Mouse (Mus musculus): Measurements from ENCODE around the gene Iqcf3. TPM values are rescaled to one million over a fixed set of nuclear protein-coding genes. Genes with fewer than 3 reads are reported as not detected.

The Iqcf3 gene
- polyA plus RNA-seq, 1 experiment from 2014 or later = not detected

- Histone ChIP-seq H3K9me3 (ENCODE audit: control insufficient read depth, low read length) (no peaks in the 10 kb centered on the region), H3K9ac (replicated peaks; ENCODE audit: low read depth, low read length) (no peak overlapping the region), H3K4me3 (replicated peaks; ENCODE audit: low read length) (no peak overlapping the region), H3K4me2 (ENCODE audit: low read length) (no peak overlapping the region), H3K27me3 (replicated peaks; ENCODE audit: control insufficient read depth, insufficient read depth, low read length) (no peaks in the 10 kb centered on the region), H3K27ac (ENCODE audit: low read length) (no peak overlapping the region), H3K36me3 (ENCODE audit: control insufficient read depth, insufficient read depth) (peaks cover 16% of the 10 kb centered on the region; the same call in 1 of the 2 replicates), H3K4me1 (replicated peaks; ENCODE audit: control insufficient read depth, insufficient read depth, low read length) (peaks cover 36% of the 10 kb centered on the region)
- ATAC-seq = no peak
- 91% methylated on average over 12 of the region's 12 CpGs for WGBS
These were observed 99.0 kb downstream of the Iqcf3 start for GRCm38 (mm10) chr9:106462430-106462800.

- no peak for ATAC-seq
- no peak overlapping the region for H3K4me2 ChIP-seq (ENCODE audit: low read length)
- H3K36me3 ChIP-seq (ENCODE audit: control insufficient read depth, insufficient read depth) = peaks cover 16% of the 10 kb centered on the region; the same call in 1 of the 2 replicates
- no peak overlapping the region for H3K9ac ChIP-seq (replicated peaks; ENCODE audit: low read depth, low read length)
- no peaks in the 10 kb centered on the region for H3K9me3 ChIP-seq (ENCODE audit: control insufficient read depth, low read length)
- H3K27ac ChIP-seq (ENCODE audit: low read length) = no peak overlapping the region
- H3K27me3 ChIP-seq (replicated peaks; ENCODE audit: control insufficient read depth, insufficient read depth, low read length) = no peaks in the 10 kb centered on the region
- 87% methylated on average over 16 of the region's 16 CpGs for WGBS
- H3K4me1 ChIP-seq (replicated peaks; ENCODE audit: control insufficient read depth, insufficient read depth, low read length) = peaks cover 42% of the 10 kb centered on the region
- no peak overlapping the region for H3K4me3 ChIP-seq (replicated peaks; ENCODE audit: low read length)
These were observed 99.6 kb downstream of the Iqcf3 start for GRCm38 (mm10) chr9:106461641-106462429.

- no peak for ATAC-seq
- no peak overlapping the region for H3K4me3 ChIP-seq (replicated peaks; ENCODE audit: low read length)
- WGBS = 86% methylated on average over 9 of the region's 9 CpGs
- no peak overlapping the region for H3K27ac ChIP-seq (ENCODE audit: low read length)
- H3K4me1 ChIP-seq (replicated peaks; ENCODE audit: control insufficient read depth, insufficient read depth, low read length) = peaks cover 49% of the 10 kb centered on the region
- H3K27me3 ChIP-seq (replicated peaks; ENCODE audit: control insufficient read depth, insufficient read depth, low read length) = no peaks in the 10 kb centered on the region
- no peak overlapping the region for H3K9ac ChIP-seq (replicated peaks; ENCODE audit: low read depth, low read length)
- H3K4me2 ChIP-seq (ENCODE audit: low read length) = no peak overlapping the region
- H3K36me3 ChIP-seq (ENCODE audit: control insufficient read depth, insufficient read depth) = peaks cover 16% of the 10 kb centered on the region; the same call in 1 of the 2 replicates
- H3K9me3 ChIP-seq (ENCODE audit: control insufficient read depth, low read length) = no peaks in the 10 kb centered on the region
These were observed 100.4 kb downstream of the Iqcf3 start for GRCm38 (mm10) chr9:106461026-106461415.

GRCm38 (mm10) chr9:106460401-106461025 lies 100.9 kb downstream of the Iqcf3 start:
- no peaks in the 10 kb centered on the region for H3K27me3 ChIP-seq (replicated peaks; ENCODE audit: control insufficient read depth, insufficient read depth, low read length)
- 78% methylated on average over 18 of the region's 18 CpGs for WGBS
- H3K9me3 ChIP-seq (ENCODE audit: control insufficient read depth, low read length) = no peaks in the 10 kb centered on the region
- no peak overlapping the region for H3K4me3 ChIP-seq (replicated peaks; ENCODE audit: low read length)
- H3K9ac ChIP-seq (replicated peaks; ENCODE audit: low read depth, low read length) = no peak overlapping the region
- H3K4me2 ChIP-seq (ENCODE audit: low read length) = no peak overlapping the region
- peaks cover 49% of the 10 kb centered on the region for H3K4me1 ChIP-seq (replicated peaks; ENCODE audit: control insufficient read depth, insufficient read depth, low read length)
- H3K36me3 ChIP-seq (ENCODE audit: control insufficient read depth, insufficient read depth) = peaks cover 16% of the 10 kb centered on the region; the same call in 1 of the 2 replicates
- ATAC-seq = no peak
- H3K27ac ChIP-seq (ENCODE audit: low read length) = no peak overlapping the region

- Histone ChIP-seq H3K9ac (replicated peaks; ENCODE audit: low read depth, low read length) (0 out of 2 replicates have a peak overlapping the region, but pooled peaks have one; percentile 6), H3K4me1 (replicated peaks; ENCODE audit: control insufficient read depth, insufficient read depth, low read length) (peaks cover 49% of the 10 kb centered on the region), H3K9me3 (ENCODE audit: control insufficient read depth, low read length) (no peaks in the 10 kb centered on the region), H3K36me3 (ENCODE audit: control insufficient read depth, insufficient read depth) (peaks cover 16% of the 10 kb centered on the region; the same call in 1 of the 2 replicates), H3K27me3 (replicated peaks; ENCODE audit: control insufficient read depth, insufficient read depth, low read length) (no peaks in the 10 kb centered on the region), H3K4me3 (replicated peaks; ENCODE audit: low read length) (no peak overlapping the region), H3K4me2 (ENCODE audit: low read length) (no peak overlapping the region), H3K27ac (ENCODE audit: low read length) (no peak overlapping the region)
- 86% methylated on average over 15 of the region's 15 CpGs for WGBS
- ATAC-seq = no peak
These were observed 101.5 kb downstream of the Iqcf3 start for GRCm38 (mm10) chr9:106459946-106460345.

- H3K27ac ChIP-seq (ENCODE audit: low read length) = no peak overlapping the region
- H3K4me1 ChIP-seq (replicated peaks; ENCODE audit: control insufficient read depth, insufficient read depth, low read length) = peaks cover 47% of the 10 kb centered on the region
- H3K27me3 ChIP-seq (replicated peaks; ENCODE audit: control insufficient read depth, insufficient read depth, low read length) = no peaks in the 10 kb centered on the region
- no peak for ATAC-seq
- WGBS = 50% methylated on average over 5 of the region's 5 CpGs
- 0 out of 2 replicates have a peak overlapping the region, but pooled peaks have one; percentile 6 for H3K4me2 ChIP-seq (ENCODE audit: low read length)
- H3K9ac ChIP-seq (replicated peaks; ENCODE audit: low read depth, low read length) = no peak overlapping the region
- no peaks in the 10 kb centered on the region for H3K9me3 ChIP-seq (ENCODE audit: control insufficient read depth, low read length)
- H3K36me3 ChIP-seq (ENCODE audit: control insufficient read depth, insufficient read depth) = peaks cover 6% of the 10 kb centered on the region; the same call in 1 of the 2 replicates
- no peak overlapping the region for H3K4me3 ChIP-seq (replicated peaks; ENCODE audit: low read length)
These were observed 103.5 kb downstream of the Iqcf3 start for GRCm38 (mm10) chr9:106457920-106458319.

- Histone ChIP-seq H3K9me3 (ENCODE audit: control insufficient read depth, low read length) (no peaks in the 10 kb centered on the region), H3K9ac (replicated peaks; ENCODE audit: low read depth, low read length) (peak overlapping the region; percentile 96), H3K27ac (ENCODE audit: low read length) (peak overlapping the region; percentile 51), H3K36me3 (ENCODE audit: control insufficient read depth, insufficient read depth) (peaks cover 4% of the 10 kb centered on the region; the same call in 1 of the 2 replicates), H3K4me3 (replicated peaks; ENCODE audit: low read length) (peak overlapping the region; percentile 78), H3K4me1 (replicated peaks; ENCODE audit: control insufficient read depth, insufficient read depth, low read length) (peaks cover 53% of the 10 kb centered on the region), H3K27me3 (replicated peaks; ENCODE audit: control insufficient read depth, insufficient read depth, low read length) (no peaks in the 10 kb centered on the region), H3K4me2 (ENCODE audit: low read length) (peak overlapping the region; percentile 99)
- 43% methylated on average over 9 of the region's 9 CpGs for WGBS
- no peak for ATAC-seq
These were observed 104.3 kb downstream of the Iqcf3 start for GRCm38 (mm10) chr9:106457163-106457559.

GRCm38 (mm10) chr9:106456325-106457162 lies 104.9 kb downstream of the Iqcf3 start:
- Histone ChIP-seq H3K36me3 (ENCODE audit: control insufficient read depth, insufficient read depth) (peaks cover 4% of the 10 kb centered on the region; the same call in 1 of the 2 replicates), H3K4me3 (replicated peaks; ENCODE audit: low read length) (peak overlapping the region; percentile 78), H3K27me3 (replicated peaks; ENCODE audit: control insufficient read depth, insufficient read depth, low read length) (no peaks in the 10 kb centered on the region), H3K27ac (ENCODE audit: low read length) (peak overlapping the region; percentile 51), H3K9ac (replicated peaks; ENCODE audit: low read depth, low read length) (peak overlapping the region; percentile 96), H3K9me3 (ENCODE audit: control insufficient read depth, low read length) (no peaks in the 10 kb centered on the region), H3K4me1 (replicated peaks; ENCODE audit: control insufficient read depth, insufficient read depth, low read length) (peaks cover 53% of the 10 kb centered on the region), H3K4me2 (ENCODE audit: low read length) (peak overlapping the region; percentile 99)
- no peak for ATAC-seq
- WGBS = 25% methylated on average over 15 of the region's 15 CpGs
